Mouse (Mus musculus): ENCODE results near the gene Fam166a. TPM values are rescaled to one million over a fixed set of nuclear protein-coding genes. Genes with fewer than 3 reads are reported as not detected.

Fam166a gene
- polyA plus RNA-seq, 1 experiment = 1.8 TPM

DNA sequence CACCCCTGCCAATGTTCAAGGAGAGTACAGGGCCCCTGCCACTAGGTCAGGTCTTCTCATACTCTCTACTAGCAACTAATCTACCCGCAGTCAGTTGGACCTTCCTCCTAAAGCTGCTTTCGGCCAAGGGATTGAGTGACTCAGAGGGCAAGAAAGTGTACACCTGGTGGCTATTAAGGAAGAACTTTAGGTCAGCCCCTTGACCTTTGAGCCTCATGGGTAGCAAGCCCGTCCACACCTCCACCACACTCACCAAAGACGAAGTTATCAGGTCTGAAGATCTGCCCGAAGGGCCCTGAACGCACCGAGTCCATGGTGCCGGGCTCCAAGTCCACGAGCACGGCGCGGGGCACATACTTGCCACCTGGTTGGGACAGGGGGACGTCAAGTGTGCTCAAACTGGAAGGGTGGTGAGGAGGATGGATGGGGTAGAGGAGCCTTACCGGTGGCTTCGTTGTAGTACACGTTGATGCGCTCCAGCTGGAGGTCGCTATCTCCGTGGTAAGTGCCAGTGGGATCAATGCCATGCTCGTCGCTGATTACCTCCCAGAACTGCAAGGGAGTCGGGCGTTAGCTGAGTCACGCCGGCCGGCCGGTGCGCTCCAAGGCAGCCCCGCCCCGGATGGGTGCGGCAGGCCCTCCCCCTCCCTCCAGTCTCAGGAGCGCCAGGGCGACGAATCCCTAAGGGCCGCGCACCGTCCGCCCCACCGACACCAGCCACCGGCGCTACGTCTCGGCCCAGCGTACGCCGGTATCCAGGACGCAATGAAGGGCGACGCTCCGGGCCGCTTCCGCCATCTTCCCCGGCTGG, 5.3 kb downstream of the Fam166a start:
- 0 out of 2 replicates have a peak, but pooled peaks have one; percentile 45 for TF ChIP-seq EP300 (IDR thresholded peaks at IDR 0.05; ENCODE audit: insufficient read depth, low read depth, low read length)
- TF ChIP-seq CTCF (IDR thresholded peaks at IDR 0.05; ENCODE audit: low read depth, low read length) = no peak
- TF ChIP-seq POLR2A (IDR thresholded peaks at IDR 0.05; ENCODE audit: insufficient read depth, low read length) = no peak
- Histone ChIP-seq H3K9me3 (replicated peaks; ENCODE audit: control insufficient read depth, insufficient read depth, low read length, poor library complexity, severe bottlenecking) (no peaks in the 10 kb centered on the region), H3K27ac (ENCODE audit: insufficient read depth, low read length) (peak overlapping the region; percentile 80), H3K27me3 (ENCODE audit: control insufficient read depth, insufficient read depth, low read length, poor library complexity, severe bottlenecking) (no peaks in the 10 kb centered on the region), H3K4me3 (ENCODE audit: low read depth, low read length) (peak overlapping the region; percentile 92), H3K4me1 (ENCODE audit: control insufficient read depth, insufficient read depth, low read length) (no peaks in the 10 kb centered on the region), H3K9ac (ENCODE audit: low read depth, poor library complexity, severe bottlenecking) (peak overlapping the region; percentile 85), H3K36me3 (ENCODE audit: control insufficient read depth, insufficient read depth, low read length, poor library complexity, severe bottlenecking) (peaks cover 14% of the 10 kb centered on the region)

DNA sequence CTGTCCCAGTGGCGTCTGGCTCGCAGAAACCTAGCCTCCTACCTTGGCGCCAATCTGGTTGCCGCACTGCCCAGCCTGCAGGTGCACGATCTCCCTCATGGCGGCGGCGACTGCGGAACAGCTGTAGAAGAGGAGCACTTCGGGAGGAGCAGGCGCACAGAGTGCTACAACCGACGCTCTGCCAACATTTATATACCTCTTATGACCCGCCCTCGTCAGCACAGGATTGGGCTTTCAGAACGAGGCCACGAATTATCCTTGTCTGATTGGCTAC, 5.9 kb downstream of the Fam166a start, which contains the start of gene Tubb4b:
Gene Tubb4b (minus strand): TSS at position 211 of the 274 bp plus-strand sequence.
- Histone ChIP-seq H3K4me1 (ENCODE audit: control insufficient read depth, insufficient read depth, low read length) (no peaks in the 10 kb centered on the region), H3K27ac (ENCODE audit: insufficient read depth, low read length) (peak within 1 kb of the TSS; percentile 98), H3K36me3 (ENCODE audit: control insufficient read depth, insufficient read depth, low read length, poor library complexity, severe bottlenecking) (peaks cover 14% of the 10 kb centered on the region), H3K27me3 (ENCODE audit: control insufficient read depth, insufficient read depth, low read length, poor library complexity, severe bottlenecking) (no peaks in the 10 kb centered on the region), H3K9ac (ENCODE audit: low read depth, poor library complexity, severe bottlenecking) (peak within 1 kb of the TSS; percentile 85), H3K4me3 (ENCODE audit: low read depth, low read length) (peak within 1 kb of the TSS; percentile 92), H3K9me3 (replicated peaks; ENCODE audit: control insufficient read depth, insufficient read depth, low read length, poor library complexity, severe bottlenecking) (no peaks in the 10 kb centered on the region)
- TF ChIP-seq EP300 (IDR thresholded peaks at IDR 0.05; ENCODE audit: insufficient read depth, low read depth, low read length) (no peak), POLR2A (IDR thresholded peaks at IDR 0.05; ENCODE audit: insufficient read depth, low read length) (peak; percentile 98), CTCF (IDR thresholded peaks at IDR 0.05; ENCODE audit: low read depth, low read length) (no peak)

DNA sequence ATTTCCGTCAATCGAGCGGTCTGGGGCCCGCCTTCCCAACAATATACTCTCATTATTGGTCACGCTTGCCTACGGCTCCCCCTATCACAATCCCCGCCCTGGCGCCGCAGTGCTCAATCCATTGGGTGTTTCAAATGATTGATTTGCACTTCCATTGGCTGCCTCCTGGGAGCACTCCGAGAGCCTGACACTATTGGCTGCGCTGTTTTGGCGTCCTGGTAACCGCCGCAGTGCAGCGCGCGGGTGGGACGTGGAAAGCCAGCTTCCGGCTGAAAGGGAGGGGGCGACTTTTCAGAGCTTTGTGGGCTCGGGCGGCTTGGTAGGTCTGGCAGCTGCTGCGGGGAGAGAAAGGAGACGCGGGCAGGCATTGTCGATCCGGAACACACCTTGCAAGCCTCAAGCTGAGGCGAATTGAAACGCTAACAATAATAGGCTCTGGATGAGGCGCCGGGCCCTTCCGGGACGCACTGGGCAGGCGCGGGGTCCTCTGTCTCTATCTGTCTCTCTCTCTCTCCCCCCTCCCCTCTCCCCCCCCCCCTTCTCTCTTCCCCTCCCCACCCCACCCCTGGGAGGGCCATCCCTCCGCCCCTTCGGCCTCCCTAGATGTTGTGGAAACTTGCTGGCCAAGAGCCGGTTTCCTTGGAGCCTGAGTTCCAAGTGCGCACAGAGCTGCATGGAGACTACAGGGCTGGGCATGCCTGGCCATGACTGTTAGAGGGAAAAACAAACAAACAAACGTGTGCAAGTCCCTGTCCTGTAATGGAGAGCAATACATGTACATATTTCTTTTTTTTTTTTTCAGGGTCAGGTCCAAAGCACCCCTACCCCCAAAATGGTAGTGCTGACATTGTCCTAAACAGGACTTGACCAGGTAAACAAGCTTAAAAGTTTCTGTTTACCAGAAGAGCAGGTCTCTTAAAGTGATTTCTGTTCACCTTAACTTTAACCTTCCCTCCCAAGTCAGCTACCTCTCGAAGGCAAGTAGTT, 6.5 kb downstream of the Fam166a start:
- Histone ChIP-seq H3K9me3 (replicated peaks; ENCODE audit: control insufficient read depth, insufficient read depth, low read length, poor library complexity, severe bottlenecking) (no peaks in the 10 kb centered on the region), H3K36me3 (ENCODE audit: control insufficient read depth, insufficient read depth, low read length, poor library complexity, severe bottlenecking) (peaks cover 14% of the 10 kb centered on the region), H3K4me3 (ENCODE audit: low read depth, low read length) (peak overlapping the region; percentile 91), H3K27me3 (ENCODE audit: control insufficient read depth, insufficient read depth, low read length, poor library complexity, severe bottlenecking) (no peaks in the 10 kb centered on the region), H3K27ac (ENCODE audit: insufficient read depth, low read length) (peak overlapping the region; percentile 98), H3K4me1 (ENCODE audit: control insufficient read depth, insufficient read depth, low read length) (no peaks in the 10 kb centered on the region), H3K9ac (ENCODE audit: low read depth, poor library complexity, severe bottlenecking) (peak overlapping the region; percentile 76)
- TF ChIP-seq POLR2A (IDR thresholded peaks at IDR 0.05; ENCODE audit: insufficient read depth, low read length) (peak; percentile 45), CTCF (IDR thresholded peaks at IDR 0.05; ENCODE audit: low read depth, low read length) (no peak), EP300 (IDR thresholded peaks at IDR 0.05; ENCODE audit: insufficient read depth, low read depth, low read length) (0 out of 2 replicates have a peak, but pooled peaks have one; percentile 15)

DNA sequence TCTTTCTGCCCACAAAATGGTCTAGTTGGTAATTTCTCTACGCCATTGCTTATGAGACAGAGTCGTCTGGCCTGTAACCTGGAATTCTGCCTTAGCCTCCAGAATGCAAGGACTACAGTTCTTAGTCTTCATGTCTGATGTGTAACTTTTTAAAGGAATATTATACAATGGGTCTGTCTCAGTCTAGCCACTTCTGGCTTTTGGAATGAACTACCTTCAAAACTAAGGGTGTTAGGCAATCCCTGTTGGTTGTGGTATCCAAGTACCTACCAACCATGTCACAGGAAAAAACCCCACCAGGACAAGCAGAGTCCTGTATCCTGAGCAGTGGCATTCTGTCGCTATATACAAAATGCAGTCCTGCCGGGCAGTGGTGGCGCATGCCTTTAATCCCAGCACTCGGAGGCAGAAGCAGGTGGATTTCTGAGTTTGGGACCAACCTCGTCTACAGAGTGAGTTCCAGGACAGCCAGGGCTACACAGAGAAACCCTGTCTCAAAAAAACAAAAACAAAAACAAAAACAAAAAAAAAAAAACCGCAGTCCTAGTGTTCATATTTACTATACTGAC, 7.3 kb downstream of the Fam166a start:
- Histone ChIP-seq H3K27me3 (ENCODE audit: control insufficient read depth, insufficient read depth, low read length, poor library complexity, severe bottlenecking) (no peaks in the 10 kb centered on the region), H3K4me3 (ENCODE audit: low read depth, low read length) (no peak overlapping the region), H3K27ac (ENCODE audit: insufficient read depth, low read length) (peak overlapping the region; percentile 98), H3K36me3 (ENCODE audit: control insufficient read depth, insufficient read depth, low read length, poor library complexity, severe bottlenecking) (peaks cover 14% of the 10 kb centered on the region), H3K9ac (ENCODE audit: low read depth, poor library complexity, severe bottlenecking) (peak overlapping the region; percentile 76), H3K4me1 (ENCODE audit: control insufficient read depth, insufficient read depth, low read length) (no peaks in the 10 kb centered on the region), H3K9me3 (replicated peaks; ENCODE audit: control insufficient read depth, insufficient read depth, low read length, poor library complexity, severe bottlenecking) (no peaks in the 10 kb centered on the region)
- TF ChIP-seq POLR2A (IDR thresholded peaks at IDR 0.05; ENCODE audit: insufficient read depth, low read length) (no peak), CTCF (IDR thresholded peaks at IDR 0.05; ENCODE audit: low read depth, low read length) (no peak), EP300 (IDR thresholded peaks at IDR 0.05; ENCODE audit: insufficient read depth, low read depth, low read length) (no peak)

DNA sequence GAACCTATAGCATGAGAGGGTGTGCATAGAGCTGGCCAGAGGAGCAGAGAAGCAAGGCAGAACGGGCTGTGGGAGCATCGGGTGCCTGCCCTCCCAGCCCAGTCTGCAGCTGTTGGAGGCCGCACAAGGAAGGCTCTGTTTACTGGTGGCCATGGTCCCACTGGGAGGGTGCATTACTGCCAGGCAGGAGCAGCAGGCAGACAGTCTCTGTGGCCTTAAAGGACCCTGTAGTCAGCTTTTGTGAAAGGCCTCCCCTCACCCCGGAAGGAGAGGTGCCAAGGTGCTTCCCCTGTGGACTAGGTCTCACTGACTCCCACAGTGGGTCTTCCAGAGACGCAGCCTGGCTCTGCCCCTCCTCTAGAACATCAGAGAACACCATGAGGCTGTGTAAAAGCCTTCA, 8.3 kb downstream of the Fam166a start:
- no peaks in the 10 kb centered on the region for H3K9me3 ChIP-seq (replicated peaks; ENCODE audit: control insufficient read depth, insufficient read depth, low read length, poor library complexity, severe bottlenecking)
- peaks cover 10% of the 10 kb centered on the region for H3K36me3 ChIP-seq (ENCODE audit: control insufficient read depth, insufficient read depth, low read length, poor library complexity, severe bottlenecking)
- H3K4me3 ChIP-seq (ENCODE audit: low read depth, low read length) = no peak overlapping the region
- H3K27ac ChIP-seq (ENCODE audit: insufficient read depth, low read length) = no peak overlapping the region
- H3K27me3 ChIP-seq (ENCODE audit: control insufficient read depth, insufficient read depth, low read length, poor library complexity, severe bottlenecking) = no peaks in the 10 kb centered on the region
- TF ChIP-seq EP300 (IDR thresholded peaks at IDR 0.05; ENCODE audit: insufficient read depth, low read depth, low read length) (no peak), POLR2A (IDR thresholded peaks at IDR 0.05; ENCODE audit: insufficient read depth, low read length) (no peak), CTCF (IDR thresholded peaks at IDR 0.05; ENCODE audit: low read depth, low read length) (no peak)
- no peak overlapping the region for H3K9ac ChIP-seq (ENCODE audit: low read depth, poor library complexity, severe bottlenecking)
- H3K4me1 ChIP-seq (ENCODE audit: control insufficient read depth, insufficient read depth, low read length) = no peaks in the 10 kb centered on the region
